Mouse (Mus musculus) kidney, embryonic 14.5 days (tissue): ENCODE results near the gene Pdcd6ip. TPM values are rescaled to one million over a fixed set of nuclear protein-coding genes. Genes with fewer than 3 reads are reported as not detected.
"Not testable (repeated sequence)": the region's sequence is repeated elsewhere in the genome, so short reads cannot be mapped to it uniquely, and the experiment has no call there.

ENCODE experiments used
- ATAC-seq: fragments of 200-750 bp; cut with Nextera tagmentation; 2 replicates; pipeline ENCODE4 v1.8.0; 2017; ENCODE audit warnings: moderate number of reproducible peaks, mild to moderate bottlenecking, moderate TSS enrichment, moderate library complexity; ENCODE audit not compliant: low FRiP score, low TSS enrichment
- H3K27ac ChIP-seq: fragments of 300-500 bp; sonication (generic); 2 replicates; pipeline ENCODE4 v1.5.1; 2014; ENCODE audit warnings: low read depth, mild to moderate bottlenecking, low read length, moderate library complexity, mixed read lengths
- H3K27me3 ChIP-seq: fragments of 300-500 bp; sonication (generic); 2 replicates; pipeline ENCODE4 v1.6.1; 2014; ENCODE audit warnings: mild to moderate bottlenecking, low read length; ENCODE audit not compliant: control insufficient read depth, insufficient read depth
- H3K36me3 ChIP-seq: fragments of 300-500 bp; sonication (generic); 2 replicates; pipeline ENCODE4 v1.6.1; 2014; ENCODE audit warnings: low read length, mixed read lengths; ENCODE audit not compliant: control insufficient read depth, insufficient read depth
- H3K4me1 ChIP-seq: fragments of 300-500 bp; sonication (generic); 2 replicates; pipeline ENCODE4 v1.6.1; 2014; ENCODE audit warnings: low read length, mixed read lengths; ENCODE audit not compliant: control insufficient read depth, insufficient read depth
- H3K4me2 ChIP-seq: fragments of 300-500 bp; sonication (generic); replicated peaks from 2 replicates; pipeline ENCODE4 v1.6.1; 2014; ENCODE audit warnings: low read depth, mild to moderate bottlenecking, low read length
- H3K4me3 ChIP-seq: fragments of 300-500 bp; sonication (generic); 2 replicates; pipeline ENCODE4 v1.5.1; 2014; ENCODE audit warnings: mild to moderate bottlenecking, low read length
- H3K9ac ChIP-seq: fragments of 300-500 bp; sonication (generic); 2 replicates; pipeline ENCODE4 v1.6.1; 2014; ENCODE audit warnings: low read depth, mild to moderate bottlenecking, low read length, moderate library complexity
- H3K9me3 ChIP-seq: fragments of 300-500 bp; sonication (generic); 2 replicates; pipeline ENCODE4 v1.6.1; 2016; ENCODE audit warnings: low read length; ENCODE audit not compliant: control insufficient read depth
- WGBS: fragments of 180-500 bp; shearing (Covaris S2); extraction: QIAGEN DNeasy Blood & Tissue Kit; methylation state at CpG from one replicate; pipeline ENCODE4 v1.1.7; 2014; 5-methylcytosine and 5-hydroxymethylcytosine counted together
- polyA plus RNA-seq: library from polyadenylated mRNA; unstranded; fragments of >200 nt; fragmentation: Nextera tagmentation; extraction: Ambion mirVana; gene quantifications from 2 replicates; pipeline ENCODE4 v1.2.1, GENCODE M21; 2014

Pdcd6ip gene
- polyA plus RNA-seq, 1 experiment from 2014 or later = 79.5 TPM

GRCm38 (mm10) chr9:113670105-113670856 lies 37.8 kb downstream of the Pdcd6ip start:
- Histone ChIP-seq H3K9ac (no peak overlapping the region), H3K36me3 (peaks cover 83% of the 10 kb centered on the region), H3K27me3 (no peaks in the 10 kb centered on the region), H3K4me1 (no peaks in the 10 kb centered on the region), H3K4me3 (no peak overlapping the region), H3K4me2 (no peak overlapping the region), H3K27ac (no peak overlapping the region), H3K9me3 (no peaks in the 10 kb centered on the region)
- no peak for ATAC-seq
- WGBS = 93% methylated on average over 7 of the region's 7 CpGs

GRCm38 (mm10) chr9:113663476-113663875 lies 44.6 kb downstream of the Pdcd6ip start:
- Histone ChIP-seq H3K27ac (no peak overlapping the region), H3K4me3 (no peak overlapping the region), H3K36me3 (peaks cover 73% of the 10 kb centered on the region), H3K4me1 (no peaks in the 10 kb centered on the region), H3K27me3 (no peaks in the 10 kb centered on the region), H3K4me2 (no peak overlapping the region), H3K9ac (no peak overlapping the region), H3K9me3 (no peaks in the 10 kb centered on the region)
- WGBS = 49% methylated on average over 4 of the region's 4 CpGs
- no peak for ATAC-seq

GRCm38 (mm10) chr9:113657837-113658236 lies 50.2 kb downstream of the Pdcd6ip start:
- Histone ChIP-seq H3K9me3 (no peaks in the 10 kb centered on the region), H3K4me3 (no peak overlapping the region), H3K36me3 (peaks cover 79% of the 10 kb centered on the region), H3K4me2 (no peak overlapping the region), H3K4me1 (no peaks in the 10 kb centered on the region), H3K9ac (no peak overlapping the region), H3K27me3 (no peaks in the 10 kb centered on the region), H3K27ac (no peak overlapping the region)
- no peak for ATAC-seq
- WGBS = 95% methylated on average over 1 of the region's 1 CpGs

- H3K4me2 ChIP-seq = no peak overlapping the region
- no peaks in the 10 kb centered on the region for H3K9me3 ChIP-seq
- H3K9ac ChIP-seq = no peak overlapping the region
- WGBS = 76% methylated on average over 8 of the region's 8 CpGs
- H3K27ac ChIP-seq = no peak overlapping the region
- peaks cover 52% of the 10 kb centered on the region for H3K36me3 ChIP-seq
- no peak overlapping the region for H3K4me3 ChIP-seq
- no peak for ATAC-seq
- no peaks in the 10 kb centered on the region for H3K27me3 ChIP-seq
- no peaks in the 10 kb centered on the region for H3K4me1 ChIP-seq
Measured at GRCm38 (mm10) chr9:113653571-113653970, 54.5 kb downstream of the Pdcd6ip start.

- Histone ChIP-seq H3K9ac (no peak overlapping the region), H3K4me2 (no peak overlapping the region), H3K9me3 (no peaks in the 10 kb centered on the region), H3K4me1 (no peaks in the 10 kb centered on the region), H3K27me3 (no peaks in the 10 kb centered on the region), H3K4me3 (no peak overlapping the region), H3K36me3 (peaks cover 29% of the 10 kb centered on the region), H3K27ac (no peak overlapping the region)
- no peak for ATAC-seq
- WGBS = 93% methylated on average over 8 of the region's 8 CpGs
Measured at GRCm38 (mm10) chr9:113650787-113651186, 57.3 kb downstream of the Pdcd6ip start.

- not testable (repeated sequence) for ATAC-seq, H3K4me2 ChIP-seq, H3K9ac ChIP-seq, H3K4me1 ChIP-seq, H3K4me3 ChIP-seq, H3K9me3 ChIP-seq, H3K27ac ChIP-seq, H3K27me3 ChIP-seq
- H3K36me3 ChIP-seq = peaks cover 16% of the 10 kb centered on the region; the same call in 1 of the 2 replicates
- 82% methylated on average over 8 of the region's 8 CpGs for WGBS
Measured at GRCm38 (mm10) chr9:113649211-113649610, 58.8 kb downstream of the Pdcd6ip start.

GRCm38 (mm10) chr9:113645837-113646169 lies 62.3 kb downstream of the Pdcd6ip start:
- Histone ChIP-seq H3K4me2 (no peak overlapping the region), H3K4me3 (no peak overlapping the region), H3K4me1 (no peaks in the 10 kb centered on the region), H3K9ac (no peak overlapping the region), H3K36me3 (no peaks in the 10 kb centered on the region), H3K9me3 (no peaks in the 10 kb centered on the region), H3K27ac (no peak overlapping the region), H3K27me3 (no peaks in the 10 kb centered on the region)
- ATAC-seq = 0 out of 2 replicates have a peak, but pooled peaks have one; percentile 18
- 33% methylated on average over 5 of the region's 5 CpGs for WGBS

- Histone ChIP-seq H3K9me3 (no peaks in the 10 kb centered on the region), H3K4me2 (no peak overlapping the region), H3K36me3 (no peaks in the 10 kb centered on the region), H3K27me3 (no peaks in the 10 kb centered on the region), H3K9ac (no peak overlapping the region), H3K27ac (no peak overlapping the region), H3K4me3 (no peak overlapping the region), H3K4me1 (no peaks in the 10 kb centered on the region)
- peak; percentile 22; the same call in 1 of the 2 replicates for ATAC-seq
- WGBS = 25% methylated on average over 11 of the region's 11 CpGs
Measured at GRCm38 (mm10) chr9:113645153-113645836, 62.8 kb downstream of the Pdcd6ip start.

GRCm38 (mm10) chr9:113644701-113645100 lies 63.4 kb downstream of the Pdcd6ip start:
- WGBS = 50% methylated on average over 5 of the region's 5 CpGs
- no peak for ATAC-seq
- Histone ChIP-seq H3K36me3 (no peaks in the 10 kb centered on the region), H3K27me3 (no peaks in the 10 kb centered on the region), H3K27ac (no peak overlapping the region), H3K4me2 (no peak overlapping the region), H3K9me3 (no peaks in the 10 kb centered on the region), H3K4me1 (no peaks in the 10 kb centered on the region), H3K9ac (no peak overlapping the region), H3K4me3 (no peak overlapping the region)
